Mouse (Mus musculus): Measurements from ENCODE around the gene Cacng7.

Gene Cacng7

GRCm38 (mm10) chr7:3348326-3348725 lies 15.6 kb downstream of the Cacng7 start:
- DNase-seq, result no peak

GRCm38 (mm10) chr7:3349775-3350174 lies 17.0 kb downstream of the Cacng7 start:
- no peak for DNase-seq

GRCm38 (mm10) chr7:3351536-3351935 lies 18.8 kb downstream of the Cacng7 start:
- no peak for DNase-seq

- DNase-seq, result no peak
These were observed 22.1 kb downstream of the Cacng7 start for GRCm38 (mm10) chr7:3354850-3355249.

- no peak for DNase-seq
These were observed 27.9 kb downstream of the Cacng7 start for GRCm38 (mm10) chr7:3360678-3361077.

GRCm38 (mm10) chr7:3365547-3366279 lies 33.0 kb downstream of the Cacng7 start:
- DNase-seq, result no peak

- no peak for DNase-seq
These were observed 34.2 kb downstream of the Cacng7 start for GRCm38 (mm10) chr7:3366705-3367516.

GRCm38 (mm10) chr7:3367569-3367968 lies 34.8 kb downstream of the Cacng7 start:
- DNase-seq, result no peak

- DNase-seq, result no peak
These were observed 35.6 kb downstream of the Cacng7 start for GRCm38 (mm10) chr7:3368311-3368710.

- DNase-seq, result no peak
These were observed 36.4 kb downstream of the Cacng7 start for GRCm38 (mm10) chr7:3369189-3369588.

GRCm38 (mm10) chr7:3370407-3370806 lies 37.7 kb downstream of the Cacng7 start:
- DNase-seq, result no peak

GRCm38 (mm10) chr7:3372376-3372775 lies 39.6 kb downstream of the Cacng7 start:
- DNase-seq, result no peak

- no peak for DNase-seq
These were observed 41.0 kb downstream of the Cacng7 start for GRCm38 (mm10) chr7:3373754-3374153.

GRCm38 (mm10) chr7:3376831-3377230 lies 44.1 kb downstream of the Cacng7 start:
- DNase-seq, result peak; percentile 34

- DNase-seq, result no peak
These were observed 49.4 kb downstream of the Cacng7 start for GRCm38 (mm10) chr7:3382123-3382522.

- no peak for DNase-seq
These were observed 52.1 kb downstream of the Cacng7 start for GRCm38 (mm10) chr7:3384807-3385319.

GRCm38 (mm10) chr7:3386036-3386730 lies 53.4 kb downstream of the Cacng7 start:
- no peak for DNase-seq

GRCm38 (mm10) chr7:3387761-3388160 lies 55.0 kb downstream of the Cacng7 start:
- DNase-seq, result no peak

- no peak for DNase-seq
These were observed 56.1 kb downstream of the Cacng7 start for GRCm38 (mm10) chr7:3388885-3389284.

- DNase-seq, result peak; percentile 49
These were observed 57.0 kb downstream of the Cacng7 start for GRCm38 (mm10) chr7:3389444-3390412.

GRCm38 (mm10) chr7:3390413-3391080 lies 57.8 kb downstream of the Cacng7 start, which contains the start of gene Cacng8:
TSS of gene Cacng8 (plus strand) at chr7:3390683.
- DNase-seq, result no peak

GRCm38 (mm10) chr7:3391081-3391451 lies 58.3 kb downstream of the Cacng7 start:
- no peak for DNase-seq

All from cerebellum, adult 11 months (tissue).